Mouse (Mus musculus) heart, adult 2 months (tissue): Measurements from ENCODE around the gene Tnni2. TPM values are rescaled to one million over a fixed set of nuclear protein-coding genes. Genes with fewer than 3 reads are reported as not detected.

Source experiments
- DNase-seq, 2 experiments: peaks; one replicate each; pipeline ENCODE4 v3.0.0; 2021
- H3K27ac ChIP-seq: fragments of 200-600 bp; 2 replicates; pipeline ENCODE4 v1.8.1; 2022
- H3K27me3 ChIP-seq: fragments of 200-500 bp; 2 replicates; pipeline ENCODE4 v1.6.1; 2012; ENCODE audit warnings: mild to moderate bottlenecking, low read length, inconsistent platforms, mixed read lengths; ENCODE audit not compliant: control insufficient read depth, insufficient read depth
- H3K36me3 ChIP-seq: fragments of 200-500 bp; 2 replicates; pipeline ENCODE4 v1.6.1; 2012; ENCODE audit warnings: low read length, inconsistent platforms; ENCODE audit not compliant: control insufficient read depth, insufficient read depth
- H3K4me1 ChIP-seq: fragments of 200-500 bp; 2 replicates; pipeline ENCODE4 v1.6.1; 2011; ENCODE audit warnings: low read length; ENCODE audit not compliant: control insufficient read depth, insufficient read depth
- H3K4me3 ChIP-seq: fragments of 200-600 bp; 2 replicates; pipeline ENCODE4 v1.8.1; 2022
- H3K79me2 ChIP-seq: fragments of 200-500 bp; replicated peaks from 2 replicates; pipeline ENCODE4 v1.6.1; 2012; ENCODE audit warnings: mild to moderate bottlenecking, inconsistent platforms, low read length, moderate library complexity, mixed read lengths; ENCODE audit not compliant: control insufficient read depth, insufficient read depth
- H3K9ac ChIP-seq: fragments of 200-500 bp; 2 replicates; pipeline ENCODE4 v1.6.1; 2012; ENCODE audit warnings: low read depth, mild to moderate bottlenecking, control low read depth, inconsistent platforms, low read length, mixed read lengths
- CTCF ChIP-seq: fragments of 200-600 bp; IDR thresholded peaks from 2 replicates; pipeline ENCODE4 v1.8.1; 2022; ENCODE audit warnings: antibody characterized with exemption, mild to moderate bottlenecking, moderate library complexity
- EP300 ChIP-seq: fragments of 200-500 bp; IDR thresholded peaks from 2 replicates; pipeline ENCODE4 v1.6.1; 2011; ENCODE audit warnings: low read depth, low read length, control low read depth; ENCODE audit not compliant: insufficient read depth
- POLR2A ChIP-seq: fragments of 200-500 bp; IDR thresholded peaks from 2 replicates; pipeline ENCODE4 v1.6.1; 2011; ENCODE audit warnings: mild to moderate bottlenecking, low read depth, low read length, control low read depth; ENCODE audit not compliant: insufficient read depth
- WGBS: fragments of 180-500 bp; shearing (Covaris S2); methylation state at CpG from one replicate; pipeline ENCODE4 v1.1.7; 2018; 5-methylcytosine and 5-hydroxymethylcytosine counted together
- intact Hi-C: fragments of 180-260 bp; cut with DNase I; formaldehyde crosslinking; loops from one replicate; pipeline ENCODE4 v1.15.1; 2025
- polyA plus RNA-seq: library from polyadenylated mRNA; depleted of rRNA; stranded (reverse); fragments of >200 nt; gene quantifications from 2 replicates; pipeline ENCODE4 v1.2.3, GENCODE M21; 2012
- total RNA-seq, 2 experiments: library from RNA; stranded (reverse); gene quantifications; 2 replicates each; pipeline ENCODE4 v1.2.3; 2021

Gene Tnni2
- total and polyA plus RNA-seq, 3 experiments, result 2.7 to 7.5 (median 3.0) TPM

GRCm38 (mm10) chr7:142444171-142444570, 2.6 kb downstream of the Tnni2 start:
- no peak overlapping the region for H3K4me3 ChIP-seq
- WGBS, result 82% methylated on average over 6 of the region's 6 CpGs
- TF ChIP-seq CTCF (no peak), POLR2A (no peak), EP300 (no peak)

GRCm38 (mm10) chr7:142445324-142445723, 3.7 kb downstream of the Tnni2 start:
- no peak overlapping the region for H3K27ac ChIP-seq
- 92% methylated on average over 6 of the region's 6 CpGs for WGBS
- H3K4me3 ChIP-seq, result no peak overlapping the region

More at GRCm38 (mm10) chr7:142444171-142444570, 2.6 kb downstream of the Tnni2 start:
- peak in 1 of 2 experiments; percentile 16 for DNase-seq
- Histone ChIP-seq H3K36me3 (no peaks in the 10 kb centered on the region), H3K27me3 (no peaks in the 10 kb centered on the region), H3K27ac (no peak overlapping the region), H3K79me2 (no peaks in the 10 kb centered on the region), H3K9ac (no peak overlapping the region), H3K4me1 (peaks cover 3% of the 10 kb centered on the region; the same call in 1 of the 2 replicates)
- intact Hi-C loops, result loop anchor here (5.0 kb wide), 1 partner anchor 33 kb away; no protein-coding TSS in a partner anchor

GRCm38 (mm10) chr7:142446264-142446663, 4.7 kb downstream of the Tnni2 start:
- no peak for DNase-seq
- no peak overlapping the region for H3K9ac ChIP-seq
- peaks cover 3% of the 10 kb centered on the region; the same call in 1 of the 2 replicates for H3K4me1 ChIP-seq
- no peak for TF ChIP-seq CTCF
- H3K27me3 ChIP-seq, result no peaks in the 10 kb centered on the region
- H3K79me2 ChIP-seq, result no peaks in the 10 kb centered on the region
- 85% methylated on average over 4 of the region's 4 CpGs for WGBS
- intact Hi-C loops, result no loop called here
- H3K4me3 ChIP-seq, result no peak overlapping the region
- no peak overlapping the region for H3K27ac ChIP-seq
- no peaks in the 10 kb centered on the region for H3K36me3 ChIP-seq

More at GRCm38 (mm10) chr7:142445324-142445723, 3.7 kb downstream of the Tnni2 start:
- intact Hi-C loops, result no loop called here
- H3K27me3 ChIP-seq, result no peaks in the 10 kb centered on the region
- no peak for TF ChIP-seq POLR2A
- no peak overlapping the region for H3K9ac ChIP-seq
- H3K79me2 ChIP-seq, result no peaks in the 10 kb centered on the region
- no peak for DNase-seq
- peaks cover 3% of the 10 kb centered on the region; the same call in 1 of the 2 replicates for H3K4me1 ChIP-seq
- no peaks in the 10 kb centered on the region for H3K36me3 ChIP-seq

GRCm38 (mm10) chr7:142449038-142449617, 7.5 kb downstream of the Tnni2 start:
- no peaks in the 10 kb centered on the region for H3K27me3 ChIP-seq
- DNase-seq, result no peak
- WGBS, result 68% methylated on average over 6 of the region's 6 CpGs

GRCm38 (mm10) chr7:142454706-142455105, 13.1 kb downstream of the Tnni2 start:
- H3K36me3 ChIP-seq, result peaks cover 6% of the 10 kb centered on the region
- H3K79me2 ChIP-seq, result no peaks in the 10 kb centered on the region
- peaks cover 16% of the 10 kb centered on the region for H3K4me1 ChIP-seq
- intact Hi-C loops, result no loop called here
- no peak overlapping the region for H3K4me3 ChIP-seq
- no peak for DNase-seq
- H3K27me3 ChIP-seq, result no peaks in the 10 kb centered on the region
- TF ChIP-seq CTCF, result no peak
- no peak for TF ChIP-seq EP300
- TF ChIP-seq POLR2A, result no peak
- WGBS, result 81% methylated on average over 1 of the region's 1 CpGs
- no peak overlapping the region for H3K9ac ChIP-seq
- no peak overlapping the region for H3K27ac ChIP-seq

More at GRCm38 (mm10) chr7:142449038-142449617, 7.5 kb downstream of the Tnni2 start:
- Histone ChIP-seq H3K36me3 (no peaks in the 10 kb centered on the region), H3K4me1 (no peaks in the 10 kb centered on the region), H3K4me3 (no peak overlapping the region), H3K79me2 (no peaks in the 10 kb centered on the region), H3K27ac (no peak overlapping the region), H3K9ac (no peak overlapping the region)
- TF ChIP-seq CTCF (no peak), POLR2A (no peak), EP300 (no peak)
- intact Hi-C loops, result no loop called here

GRCm38 (mm10) chr7:142455251-142455650, 13.6 kb downstream of the Tnni2 start:
- no peak overlapping the region for H3K27ac ChIP-seq
- H3K4me1 ChIP-seq, result peaks cover 18% of the 10 kb centered on the region
- TF ChIP-seq CTCF (no peak), POLR2A (no peak), EP300 (no peak)
- DNase-seq, result peak in 1 of 2 experiments; percentile 13
- intact Hi-C loops, result no loop called here
- 79% methylated on average over 2 of the region's 2 CpGs for WGBS
- no peaks in the 10 kb centered on the region for H3K27me3 ChIP-seq
- no peak overlapping the region for H3K9ac ChIP-seq
- H3K4me3 ChIP-seq, result no peak overlapping the region
- peaks cover 6% of the 10 kb centered on the region for H3K36me3 ChIP-seq
- no peaks in the 10 kb centered on the region for H3K79me2 ChIP-seq
